Mouse (Mus musculus) neural tube, embryonic 12.5 days (tissue): ENCODE results near the gene Ccdc82. TPM values are rescaled to one million over a fixed set of nuclear protein-coding genes. Genes with fewer than 3 reads are reported as not detected.

Source experiments
- ATAC-seq: fragments of 200-750 bp; cut with Nextera tagmentation; 2 replicates; pipeline ENCODE4 v1.8.0; 2017; ENCODE audit warnings: low read depth, mild to moderate bottlenecking, moderate TSS enrichment, moderate library complexity; ENCODE audit not compliant: low FRiP score
- H3K27ac ChIP-seq: fragments of 300-500 bp; sonication (generic); 2 replicates; pipeline ENCODE4 v1.5.1; 2016
- H3K27me3 ChIP-seq: fragments of 300-500 bp; sonication (generic); replicated peaks from 2 replicates; pipeline ENCODE4 v1.6.1; 2016; ENCODE audit warnings: mild to moderate bottlenecking
- H3K36me3 ChIP-seq: fragments of 300-500 bp; sonication (generic); 2 replicates; pipeline ENCODE4 v1.6.1; 2016; ENCODE audit warnings: mild to moderate bottlenecking
- H3K4me1 ChIP-seq: fragments of 300-500 bp; sonication (generic); 2 replicates; pipeline ENCODE4 v1.6.1; 2016
- H3K4me2 ChIP-seq: fragments of 300-500 bp; sonication (generic); replicated peaks from 2 replicates; pipeline ENCODE4 v1.6.1; 2016; ENCODE audit warnings: mild to moderate bottlenecking
- H3K4me3 ChIP-seq: fragments of 300-500 bp; sonication (generic); 2 replicates; pipeline ENCODE4 v1.5.1; 2016
- H3K9ac ChIP-seq: fragments of 300-500 bp; sonication (generic); 2 replicates; pipeline ENCODE4 v1.6.1; 2016; ENCODE audit warnings: mild to moderate bottlenecking
- H3K9me3 ChIP-seq: fragments of 300-500 bp; sonication (generic); 2 replicates; pipeline ENCODE4 v1.6.1; 2016; ENCODE audit warnings: mild to moderate bottlenecking
- WGBS: fragments of 180-500 bp; shearing (Covaris S2); methylation state at CpG from one replicate; pipeline ENCODE4 v1.1.7; 2016; 5-methylcytosine and 5-hydroxymethylcytosine counted together
- polyA plus RNA-seq: library from polyadenylated mRNA; unstranded; fragments of >200 nt; fragmentation: Nextera tagmentation; extraction: Ambion mirVana; gene quantifications from 2 replicates; pipeline ENCODE4 v1.2.1, GENCODE M21; 2016

Ccdc82 gene
- 13.4 and 14.4 TPM in 2 replicates for polyA plus RNA-seq

DNA sequence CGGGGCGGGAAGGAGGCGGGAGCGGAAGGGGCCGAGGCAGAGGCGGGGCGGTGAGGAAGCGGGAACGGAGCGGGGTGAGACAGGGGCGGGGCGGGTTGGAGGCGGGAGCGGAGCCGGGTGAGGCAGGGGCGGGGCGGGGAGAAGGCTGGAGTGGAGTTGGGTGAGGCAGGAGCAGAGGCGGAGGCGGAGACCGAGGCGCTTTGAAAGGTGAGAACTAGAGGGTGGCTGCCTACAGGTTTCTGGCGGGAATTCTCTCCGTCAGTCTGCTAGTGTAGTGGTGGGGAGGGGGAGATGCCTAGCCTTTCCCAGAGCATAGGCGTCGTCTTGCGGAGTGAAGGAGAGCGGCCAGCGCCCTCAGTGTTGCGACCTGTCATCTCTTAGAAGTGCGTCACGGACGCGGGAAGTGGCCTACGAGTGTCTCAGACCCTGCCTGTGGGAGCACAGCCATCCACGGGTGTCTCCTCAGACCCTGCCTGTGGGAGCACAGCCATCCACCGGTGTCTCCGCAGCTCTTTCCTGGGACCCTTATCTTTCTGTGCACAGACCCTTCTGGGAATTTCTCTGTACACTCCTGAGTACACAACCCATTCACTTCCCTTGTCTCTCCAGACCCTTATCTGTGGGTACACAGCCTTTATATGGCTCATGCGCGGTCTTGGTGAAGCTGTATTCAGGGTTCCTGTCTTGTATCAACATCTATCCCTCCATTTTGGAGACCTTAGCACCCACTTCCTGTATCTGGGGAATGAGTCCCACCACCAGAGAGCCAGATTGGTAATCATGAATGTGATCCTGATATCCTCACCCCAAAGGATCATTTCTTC, at the start of gene Ccdc82:
Gene Ccdc82, plus strand, starts transcription at position 141 of the 824 bp plus-strand sequence.
- peaks cover 15% of the 10 kb centered on the region for H3K4me1 ChIP-seq
- H3K27ac ChIP-seq: peak within 1 kb of the TSS; percentile 57
- no peaks in the 10 kb centered on the region for H3K36me3 ChIP-seq
- H3K4me3 ChIP-seq: peak within 1 kb of the TSS; percentile 52
- H3K9ac ChIP-seq: peak within 1 kb of the TSS; percentile 65
- peak within 1 kb of the TSS; percentile 84 for H3K4me2 ChIP-seq
- whole genome bisulfite sequencing: 3% methylated on average over 32 of the region's 39 CpGs
- H3K9me3 ChIP-seq: no peaks in the 10 kb centered on the region
- peak; percentile 98 for ATAC-seq
- H3K27me3 ChIP-seq: no peaks in the 10 kb centered on the region

DNA sequence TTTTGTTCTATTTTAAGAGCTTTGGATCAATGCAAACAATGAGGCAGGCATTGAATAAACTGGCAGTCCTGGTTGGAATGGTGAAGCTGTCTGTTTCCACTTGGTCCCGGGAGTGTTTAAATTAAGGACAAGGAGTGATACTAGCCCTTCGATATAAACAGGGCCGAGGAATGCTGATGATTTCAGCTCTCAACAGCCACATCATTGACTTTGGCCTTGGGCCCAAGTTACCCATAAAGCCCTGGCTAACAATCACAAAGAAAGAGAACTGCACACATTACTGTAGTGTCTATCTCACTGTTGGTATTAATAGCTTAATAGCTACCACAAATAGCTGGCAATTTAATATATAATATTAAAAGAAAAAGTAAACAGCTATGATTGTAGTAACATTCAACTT, 46.7 kb upstream of the Ccdc82 start:
- Histone ChIP-seq H3K4me1 (no peaks in the 10 kb centered on the region), H3K27me3 (no peaks in the 10 kb centered on the region), H3K4me2 (no peak overlapping the region), H3K4me3 (no peak overlapping the region), H3K27ac (no peak overlapping the region), H3K9me3 (no peaks in the 10 kb centered on the region), H3K9ac (no peak overlapping the region), H3K36me3 (no peaks in the 10 kb centered on the region)
- ATAC-seq: no peak
- WGBS: 82% methylated on average over 3 of the region's 3 CpGs

DNA sequence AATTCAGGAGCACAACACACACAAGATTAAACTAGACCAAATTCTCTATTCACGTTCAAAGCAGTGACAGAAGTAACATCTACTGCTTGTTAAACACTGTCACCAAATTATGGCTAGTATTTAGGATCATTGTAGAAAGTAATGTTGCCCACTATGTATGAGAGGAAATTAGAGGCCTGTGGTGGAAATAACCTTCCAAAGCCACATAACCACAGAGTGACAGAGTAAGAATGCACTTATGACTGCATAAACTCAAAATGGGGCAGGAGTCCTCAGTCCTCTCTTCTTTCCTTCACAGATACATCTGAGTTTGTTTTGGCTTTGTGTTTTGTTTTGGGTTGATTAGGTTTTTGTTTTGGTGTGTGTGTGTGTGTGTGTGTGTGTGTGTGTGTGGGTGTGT, 43.6 kb upstream of the Ccdc82 start:
- H3K4me1 ChIP-seq: no peaks in the 10 kb centered on the region
- H3K9me3 ChIP-seq: no peaks in the 10 kb centered on the region
- no peak overlapping the region for H3K4me3 ChIP-seq
- ATAC-seq: no peak
- H3K4me2 ChIP-seq: no peak overlapping the region
- no peaks in the 10 kb centered on the region for H3K27me3 ChIP-seq
- H3K9ac ChIP-seq: no peak overlapping the region
- no peak overlapping the region for H3K27ac ChIP-seq
- 95% methylated on average over 1 of the region's 1 CpGs for WGBS
- H3K36me3 ChIP-seq: no peaks in the 10 kb centered on the region

DNA sequence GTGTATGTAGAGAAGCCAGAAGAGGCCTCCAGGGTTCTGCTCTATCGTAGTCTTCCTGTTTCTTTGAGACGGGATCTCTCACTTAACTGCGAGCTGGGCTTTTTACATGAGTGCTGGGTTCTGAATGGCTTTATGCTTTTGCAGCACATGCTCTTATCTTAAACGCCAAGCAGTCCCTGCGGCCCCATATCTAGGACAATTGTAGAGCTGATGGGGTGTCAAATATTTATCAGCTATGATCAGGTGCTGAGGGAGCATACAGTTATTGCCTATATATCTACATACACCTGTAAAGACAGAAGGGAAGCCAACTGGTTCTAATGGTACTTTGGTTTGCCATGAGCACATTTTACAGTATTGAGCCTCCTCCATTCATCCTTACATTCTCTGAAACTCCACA, 43.1 kb upstream of the Ccdc82 start:
- no peak overlapping the region for H3K4me2 ChIP-seq
- no peaks in the 10 kb centered on the region for H3K27me3 ChIP-seq
- no peak overlapping the region for H3K9ac ChIP-seq
- 90% methylated on average over 5 of the region's 5 CpGs for WGBS
- no peak overlapping the region for H3K27ac ChIP-seq
- ATAC-seq: no peak
- no peaks in the 10 kb centered on the region for H3K4me1 ChIP-seq
- H3K36me3 ChIP-seq: no peaks in the 10 kb centered on the region
- H3K4me3 ChIP-seq: no peak overlapping the region
- H3K9me3 ChIP-seq: no peaks in the 10 kb centered on the region

DNA sequence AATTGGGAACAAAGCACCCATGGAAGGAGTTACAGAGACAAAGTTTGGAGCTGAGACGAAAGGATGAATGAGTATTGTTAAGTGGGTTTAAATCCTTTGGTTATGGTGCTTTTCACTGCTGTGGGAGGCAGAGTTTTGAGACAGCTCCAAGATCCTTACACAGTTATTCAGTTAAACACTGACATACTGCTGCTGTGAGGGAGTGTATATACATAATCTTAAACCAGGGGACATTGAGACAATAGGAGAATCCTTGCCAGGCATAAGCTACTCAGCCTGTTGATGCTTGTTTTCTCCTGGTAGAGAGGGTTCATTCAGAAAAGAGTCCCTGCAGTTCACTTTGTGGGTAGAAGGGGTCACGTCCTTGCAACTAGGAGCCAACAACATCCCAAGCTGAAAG, 40.4 kb upstream of the Ccdc82 start:
- ATAC-seq: no peak
- Histone ChIP-seq H3K36me3 (no peaks in the 10 kb centered on the region), H3K4me1 (no peaks in the 10 kb centered on the region), H3K27me3 (no peaks in the 10 kb centered on the region), H3K4me3 (no peak overlapping the region), H3K9me3 (no peaks in the 10 kb centered on the region), H3K9ac (no peak overlapping the region), H3K4me2 (no peak overlapping the region), H3K27ac (no peak overlapping the region)
- 41% methylated on average over 2 of the region's 2 CpGs for WGBS

DNA sequence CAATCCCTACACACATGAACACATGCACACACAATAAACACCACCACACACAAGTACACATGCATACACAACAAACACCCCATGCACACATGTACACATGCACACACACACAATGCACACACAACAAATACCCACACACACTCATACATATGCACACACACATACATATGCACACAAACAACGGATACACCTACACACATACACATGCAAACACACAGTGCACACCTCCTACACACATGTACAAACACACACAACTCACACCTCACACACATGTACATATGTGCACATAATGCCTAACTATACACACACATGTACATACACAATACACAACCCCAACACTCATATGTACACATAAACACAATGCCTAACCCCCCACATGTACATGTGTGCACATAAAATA, 20.9 kb upstream of the Ccdc82 start:
- H3K4me3 ChIP-seq: no peak overlapping the region
- H3K4me1 ChIP-seq: no peaks in the 10 kb centered on the region
- H3K27ac ChIP-seq: no peak overlapping the region
- H3K4me2 ChIP-seq: no peak overlapping the region
- H3K9ac ChIP-seq: no peak overlapping the region
- ATAC-seq: no peak
- H3K9me3 ChIP-seq: no peaks in the 10 kb centered on the region
- 81% methylated on average over 1 of the region's 1 CpGs for WGBS
- no peaks in the 10 kb centered on the region for H3K36me3 ChIP-seq
- no peaks in the 10 kb centered on the region for H3K27me3 ChIP-seq

DNA sequence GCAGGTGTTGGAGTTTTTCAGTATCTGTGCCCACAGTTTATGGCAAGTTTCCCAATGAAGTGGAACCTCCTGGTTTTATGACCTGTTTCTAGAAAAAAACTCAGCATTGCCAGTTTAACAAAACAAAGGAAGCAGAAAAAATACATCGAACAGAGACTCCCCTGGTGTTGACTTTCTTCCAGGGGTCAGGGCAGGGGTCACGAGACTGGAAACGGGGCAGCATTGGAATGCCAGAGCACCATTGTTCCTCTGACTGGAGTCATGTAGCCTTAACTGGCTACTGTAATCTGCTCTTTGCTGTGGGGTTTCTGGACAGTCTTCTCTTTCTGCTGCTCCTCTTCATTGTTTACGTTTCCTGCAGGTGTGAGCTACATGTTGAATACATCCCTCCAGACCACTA, 16.2 kb upstream of the Ccdc82 start:
- no peak overlapping the region for H3K27ac ChIP-seq
- H3K4me3 ChIP-seq: no peak overlapping the region
- no peak overlapping the region for H3K4me2 ChIP-seq
- no peak for ATAC-seq
- no peaks in the 10 kb centered on the region for H3K9me3 ChIP-seq
- no peaks in the 10 kb centered on the region for H3K27me3 ChIP-seq
- no peaks in the 10 kb centered on the region for H3K36me3 ChIP-seq
- no peak overlapping the region for H3K9ac ChIP-seq
- WGBS: 6% methylated on average over 4 of the region's 4 CpGs
- H3K4me1 ChIP-seq: no peaks in the 10 kb centered on the region

DNA sequence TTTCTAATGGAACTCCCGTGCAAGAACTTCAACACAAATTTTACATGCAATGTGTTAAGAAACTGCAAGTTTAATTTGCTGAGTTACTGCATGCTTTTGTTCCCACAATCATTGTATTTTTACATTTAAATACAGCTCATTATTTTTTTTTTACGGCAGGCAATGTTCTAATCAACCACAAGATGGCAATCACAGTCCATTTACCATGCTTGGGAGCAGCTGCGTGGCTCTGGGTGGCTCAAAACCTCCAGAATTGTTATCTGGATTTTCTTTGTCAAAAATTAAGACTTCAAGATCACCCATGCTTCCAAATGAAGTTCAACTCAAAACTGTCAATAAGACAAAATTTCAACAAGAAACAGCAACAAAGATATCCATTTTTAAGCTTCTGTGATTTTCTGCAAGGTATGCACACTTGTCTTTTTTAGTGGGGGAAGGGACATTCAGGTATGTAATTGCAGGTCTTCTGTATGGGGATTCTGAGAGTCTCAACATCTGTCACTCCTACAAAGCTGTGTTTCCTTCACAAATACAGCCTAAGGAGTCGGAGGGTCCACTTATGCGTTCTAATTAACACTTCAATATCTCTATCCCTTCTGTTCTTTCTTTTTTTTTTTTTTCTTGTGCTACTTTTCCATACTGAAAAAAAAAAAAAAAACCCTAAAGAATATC, 15.1 kb upstream of the Ccdc82 start:
- H3K27me3 ChIP-seq: no peaks in the 10 kb centered on the region
- WGBS: 23% methylated on average over 5 of the region's 5 CpGs
- ATAC-seq: no peak
- H3K4me1 ChIP-seq: no peaks in the 10 kb centered on the region
- no peaks in the 10 kb centered on the region for H3K36me3 ChIP-seq
- H3K9me3 ChIP-seq: no peaks in the 10 kb centered on the region
- H3K9ac ChIP-seq: no peak overlapping the region
- H3K4me3 ChIP-seq: no peak overlapping the region
- H3K4me2 ChIP-seq: no peak overlapping the region
- no peak overlapping the region for H3K27ac ChIP-seq

DNA sequence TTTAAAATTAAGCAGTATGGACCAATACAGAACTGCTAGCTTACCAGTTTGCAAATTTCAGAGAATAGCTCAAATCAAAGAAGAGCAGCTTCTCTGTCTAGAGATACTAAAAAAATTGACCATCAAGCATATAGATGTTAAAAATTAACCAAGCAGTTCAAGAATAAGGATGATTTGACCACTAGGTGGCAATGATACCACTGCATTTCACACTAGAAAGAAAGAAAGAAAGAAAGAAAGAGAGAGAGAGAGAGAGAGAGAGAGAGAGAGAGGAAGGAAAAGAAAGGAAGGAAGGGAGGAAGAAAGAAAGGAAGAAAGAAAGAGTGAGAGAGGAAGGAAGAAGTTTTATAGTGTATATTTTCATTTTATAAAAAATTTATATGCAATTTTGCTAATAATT, 4.4 kb upstream of the Ccdc82 start:
- H3K27ac ChIP-seq: no peak overlapping the region
- peaks cover 12% of the 10 kb centered on the region for H3K4me1 ChIP-seq
- no peak for ATAC-seq

DNA sequence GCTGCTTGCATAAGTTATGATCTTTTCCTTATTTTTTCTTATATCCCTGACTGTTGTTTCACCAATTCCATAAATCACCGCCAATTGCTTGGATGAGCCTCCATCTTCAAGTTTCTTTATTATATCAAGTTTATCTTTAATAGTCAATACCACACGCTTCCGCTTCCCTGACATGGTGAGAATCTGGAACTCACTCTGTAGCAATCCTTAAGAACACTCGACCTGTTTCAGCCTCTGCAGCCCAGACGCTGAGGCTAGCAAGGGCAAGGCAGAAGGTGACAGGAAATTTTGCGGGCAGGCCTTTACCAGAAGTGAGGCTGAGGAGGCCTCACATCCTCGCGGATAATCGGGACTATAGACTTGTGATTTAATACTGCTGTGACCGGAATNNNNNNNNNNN, 1.3 kb upstream of the Ccdc82 start, which contains the start of gene Jrkl:
Gene Jrkl, minus strand, starts transcription at position 349 of the 400 bp plus-strand sequence.
- 0 out of 2 replicates have a peak, but pooled peaks have one; percentile 13 for ATAC-seq
- Histone ChIP-seq H3K27ac (no peak within 1 kb of the TSS), H3K36me3 (no peaks in the 10 kb centered on the region), H3K27me3 (no peaks in the 10 kb centered on the region), H3K4me3 (peak within 1 kb of the TSS; percentile 52), H3K4me1 (peaks cover 15% of the 10 kb centered on the region), H3K9me3 (no peaks in the 10 kb centered on the region), H3K4me2 (peak within 1 kb of the TSS; percentile 63), H3K9ac (peak within 1 kb of the TSS; percentile 58)
- 7% methylated on average over 10 of the region's 10 CpGs for WGBS

More for the DNA sequence above, 4.4 kb upstream of the Ccdc82 start:
- no peaks in the 10 kb centered on the region for H3K9me3 ChIP-seq
- H3K4me3 ChIP-seq: no peak overlapping the region
- no peak overlapping the region for H3K9ac ChIP-seq
- no peak overlapping the region for H3K4me2 ChIP-seq
- H3K36me3 ChIP-seq: no peaks in the 10 kb centered on the region
- H3K27me3 ChIP-seq: no peaks in the 10 kb centered on the region

DNA sequence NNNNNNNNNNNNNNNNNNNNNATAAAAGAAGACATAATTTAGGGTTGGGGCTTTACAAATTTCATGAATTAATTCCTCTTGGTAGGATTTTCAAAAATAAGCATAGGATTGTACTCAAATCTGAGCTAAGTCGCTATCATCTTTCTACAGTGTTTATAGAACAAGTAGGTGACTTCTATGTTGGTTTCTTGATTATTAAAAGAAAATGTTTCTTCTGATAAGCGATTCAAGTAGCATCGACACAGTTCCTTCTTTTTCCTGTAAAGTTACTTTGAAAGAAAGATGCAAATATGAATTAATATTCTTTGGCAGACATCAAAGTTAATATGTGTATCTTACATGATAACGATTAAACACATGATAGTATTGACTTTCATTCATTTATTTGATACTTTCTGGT, 1.3 kb downstream of the Ccdc82 start:
- Histone ChIP-seq H3K36me3 (no peaks in the 10 kb centered on the region), H3K4me1 (peaks cover 15% of the 10 kb centered on the region), H3K27me3 (no peaks in the 10 kb centered on the region), H3K4me3 (no peak overlapping the region), H3K27ac (no peak overlapping the region), H3K9me3 (no peaks in the 10 kb centered on the region), H3K4me2 (no peak overlapping the region), H3K9ac (no peak overlapping the region)
- no peak for ATAC-seq
- WGBS: 94% methylated on average over 4 of the region's 4 CpGs

DNA sequence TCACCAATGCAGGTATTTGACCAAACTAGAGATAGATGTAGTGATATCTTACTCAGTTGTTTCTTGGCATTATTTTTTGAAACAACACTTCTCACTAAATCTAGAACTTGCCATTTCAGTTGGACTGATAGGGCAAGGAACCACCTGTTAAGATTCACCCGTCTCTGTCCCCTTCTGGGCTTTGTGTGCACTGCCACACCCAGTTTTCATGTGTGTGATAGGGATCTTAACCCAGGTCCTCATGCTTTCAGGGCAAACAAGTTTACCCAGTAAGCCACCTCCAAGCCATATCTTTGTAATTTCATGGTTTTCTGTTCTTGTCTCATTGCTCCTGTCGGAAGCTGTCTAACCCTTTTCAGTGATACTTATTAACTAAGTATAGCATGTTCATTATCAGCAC, 4.5 kb downstream of the Ccdc82 start:
- no peak overlapping the region for H3K4me2 ChIP-seq
- H3K27ac ChIP-seq: no peak overlapping the region
- no peak for ATAC-seq
- H3K4me3 ChIP-seq: no peak overlapping the region
- no peaks in the 10 kb centered on the region for H3K9me3 ChIP-seq
- H3K9ac ChIP-seq: no peak overlapping the region
- H3K27me3 ChIP-seq: no peaks in the 10 kb centered on the region
- peaks cover 4% of the 10 kb centered on the region; the same call in 1 of the 2 replicates for H3K4me1 ChIP-seq
- WGBS: 87% methylated on average over 2 of the region's 2 CpGs
- H3K36me3 ChIP-seq: no peaks in the 10 kb centered on the region
